Mouse (Mus musculus): ENCODE measurements around the gene Trim8. TPM values are rescaled to one million over a fixed set of nuclear protein-coding genes. Genes with fewer than 3 reads are reported as not detected.

Gene Trim8
- polyA plus RNA-seq, 1 experiment from 2014 or later, result 31.0 TPM

DNA sequence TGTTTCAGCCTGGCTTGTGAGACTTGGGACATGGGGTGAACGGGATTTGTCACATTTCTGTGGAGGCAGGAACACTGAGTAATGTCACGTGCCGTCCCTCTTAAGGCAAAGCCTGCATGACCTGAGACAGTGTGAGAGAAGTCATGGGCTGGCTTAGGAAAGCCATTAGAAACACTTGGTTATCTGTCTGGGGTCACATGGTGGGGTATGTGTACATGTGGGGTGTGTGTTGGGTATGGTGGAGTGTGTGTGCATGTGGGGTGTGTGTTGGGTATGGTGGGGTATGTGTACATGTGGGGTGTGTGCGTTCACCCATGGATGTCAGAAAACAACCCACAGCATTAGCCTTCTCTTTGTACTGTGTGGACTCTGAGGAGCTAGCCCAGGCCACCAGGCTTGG, 48.9 kb downstream of the Trim8 start:
- peaks cover 37% of the 10 kb centered on the region for H3K36me3 ChIP-seq (ENCODE audit: insufficient read depth)
- H3K9me3 ChIP-seq (ENCODE audit: low read depth, low read length), result no peaks in the 10 kb centered on the region
- DNase-seq (no peak), ATAC-seq (ENCODE audit: insufficient read depth) (no peak)
- H3K27me3 ChIP-seq (ENCODE audit: insufficient read depth, low read length), result no peaks in the 10 kb centered on the region
- H3K4me3 ChIP-seq (ENCODE audit: low read depth, low read length), result no peak overlapping the region
- H3K4me2 ChIP-seq, result no peak overlapping the region
- TF ChIP-seq CTCF (IDR thresholded peaks at IDR 0.05; ENCODE audit: low read depth), result no peak
- peaks cover 7% of the 10 kb centered on the region; the same call in 1 of the 2 replicates for H3K4me1 ChIP-seq (ENCODE audit: insufficient read depth)
- WGBS, result 88% methylated on average over 4 of the region's 4 CpGs
- no peak overlapping the region for H3K9ac ChIP-seq
- no peak overlapping the region for H3K27ac ChIP-seq (ENCODE audit: low read depth)

DNA sequence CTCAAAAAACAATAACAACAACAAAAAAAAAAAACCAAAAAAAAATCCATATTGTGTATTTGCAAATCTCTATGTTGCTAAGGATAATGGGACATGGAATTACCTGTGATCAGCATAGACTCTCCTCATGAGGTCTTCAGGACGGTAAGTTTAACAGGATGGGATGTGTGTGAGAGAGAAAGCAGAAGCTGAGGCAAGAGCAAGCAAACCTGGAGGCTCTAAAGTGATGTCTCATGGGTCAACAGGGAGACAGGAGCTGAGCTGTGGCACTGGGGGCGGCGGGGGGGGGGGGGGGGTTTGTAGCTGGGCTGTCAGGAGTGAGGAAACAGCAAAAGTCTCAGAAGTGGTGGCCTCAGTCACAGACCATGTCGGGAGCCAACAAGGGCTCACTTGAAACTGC, 51.0 kb downstream of the Trim8 start:
- Histone ChIP-seq H3K4me2 (no peak overlapping the region), H3K9me3 (ENCODE audit: low read depth, low read length) (no peaks in the 10 kb centered on the region), H3K27ac (ENCODE audit: low read depth) (no peak overlapping the region), H3K4me3 (ENCODE audit: low read depth, low read length) (no peak overlapping the region), H3K36me3 (ENCODE audit: insufficient read depth) (peaks cover 54% of the 10 kb centered on the region), H3K9ac (no peak overlapping the region), H3K4me1 (ENCODE audit: insufficient read depth) (peaks cover 7% of the 10 kb centered on the region; the same call in 1 of the 2 replicates), H3K27me3 (ENCODE audit: insufficient read depth, low read length) (no peaks in the 10 kb centered on the region)
- TF ChIP-seq CTCF (IDR thresholded peaks at IDR 0.05; ENCODE audit: low read depth), result no peak
- DNase-seq (no peak), ATAC-seq (ENCODE audit: insufficient read depth) (no peak)
- 74% methylated on average over 3 of the region's 4 CpGs for WGBS

DNA sequence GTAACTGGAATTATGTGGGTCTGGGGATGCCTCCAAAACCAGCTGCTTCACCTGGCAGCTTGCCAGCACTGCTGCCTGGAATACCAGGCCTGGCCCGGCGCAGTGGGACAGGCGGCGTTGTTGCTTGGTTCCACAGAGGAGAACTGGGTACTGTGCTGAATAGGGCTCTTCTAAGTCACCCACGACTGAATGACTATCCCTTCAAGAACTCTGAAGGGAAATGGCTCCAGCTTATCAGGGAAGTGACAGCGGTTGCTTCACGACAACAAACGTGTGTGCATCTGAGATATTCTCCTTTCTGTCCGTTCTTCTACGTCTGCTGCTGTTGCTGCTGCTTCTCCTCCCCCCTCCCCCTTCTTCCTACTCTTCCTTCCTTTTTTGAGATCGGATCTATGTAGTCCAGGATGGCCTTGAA, 52.0 kb downstream of the Trim8 start:
- H3K9ac ChIP-seq, result no peak overlapping the region
- WGBS, result 36% methylated on average over 11 of the region's 11 CpGs
- H3K4me3 ChIP-seq (ENCODE audit: low read depth, low read length), result no peak overlapping the region
- H3K27ac ChIP-seq (ENCODE audit: low read depth), result no peak overlapping the region
- peaks cover 7% of the 10 kb centered on the region; the same call in 1 of the 2 replicates for H3K4me1 ChIP-seq (ENCODE audit: insufficient read depth)
- ATAC-seq (ENCODE audit: insufficient read depth) (peak; percentile 75), DNase-seq (peak; percentile 88)
- H3K27me3 ChIP-seq (ENCODE audit: insufficient read depth, low read length), result no peaks in the 10 kb centered on the region
- peaks cover 61% of the 10 kb centered on the region for H3K36me3 ChIP-seq (ENCODE audit: insufficient read depth)
- no peaks in the 10 kb centered on the region for H3K9me3 ChIP-seq (ENCODE audit: low read depth, low read length)
- TF ChIP-seq CTCF (IDR thresholded peaks at IDR 0.05; ENCODE audit: low read depth), result no peak
- 0 out of 2 replicates have a peak overlapping the region, but pooled peaks have one; percentile 23 for H3K4me2 ChIP-seq

DNA sequence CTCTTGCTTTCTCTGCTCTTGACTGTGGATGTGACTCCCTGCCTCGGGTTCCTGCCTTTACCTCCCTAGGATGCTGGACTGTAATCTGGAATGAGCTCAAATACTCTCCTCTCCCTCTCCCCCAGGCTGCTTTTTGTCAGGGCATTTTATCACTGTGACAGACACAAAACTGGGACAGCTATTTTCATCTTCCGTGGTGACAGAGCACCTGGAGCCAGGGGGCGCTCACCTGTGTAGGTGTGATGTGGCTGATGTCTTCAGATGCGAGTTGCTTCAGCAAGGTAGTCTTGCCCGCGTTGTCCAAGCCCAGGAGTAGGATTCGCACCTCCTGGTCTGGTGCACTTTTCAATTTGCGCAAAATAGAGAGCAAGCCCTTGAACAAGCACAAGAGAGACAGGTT, 56.5 kb downstream of the Trim8 start:
- no peaks in the 10 kb centered on the region for H3K27me3 ChIP-seq (ENCODE audit: insufficient read depth, low read length)
- H3K4me1 ChIP-seq (ENCODE audit: insufficient read depth), result peaks cover 7% of the 10 kb centered on the region; the same call in 1 of the 2 replicates
- peaks cover 35% of the 10 kb centered on the region for H3K36me3 ChIP-seq (ENCODE audit: insufficient read depth)
- no peak overlapping the region for H3K9ac ChIP-seq
- DNase-seq (no peak), ATAC-seq (ENCODE audit: insufficient read depth) (no peak)
- H3K4me2 ChIP-seq, result no peak overlapping the region
- H3K9me3 ChIP-seq (ENCODE audit: low read depth, low read length), result no peaks in the 10 kb centered on the region
- no peak overlapping the region for H3K4me3 ChIP-seq (ENCODE audit: low read depth, low read length)
- whole genome bisulfite sequencing, result 73% methylated on average over 8 of the region's 8 CpGs
- H3K27ac ChIP-seq (ENCODE audit: low read depth), result no peak overlapping the region
- TF ChIP-seq CTCF (IDR thresholded peaks at IDR 0.05; ENCODE audit: low read depth), result no peak

DNA sequence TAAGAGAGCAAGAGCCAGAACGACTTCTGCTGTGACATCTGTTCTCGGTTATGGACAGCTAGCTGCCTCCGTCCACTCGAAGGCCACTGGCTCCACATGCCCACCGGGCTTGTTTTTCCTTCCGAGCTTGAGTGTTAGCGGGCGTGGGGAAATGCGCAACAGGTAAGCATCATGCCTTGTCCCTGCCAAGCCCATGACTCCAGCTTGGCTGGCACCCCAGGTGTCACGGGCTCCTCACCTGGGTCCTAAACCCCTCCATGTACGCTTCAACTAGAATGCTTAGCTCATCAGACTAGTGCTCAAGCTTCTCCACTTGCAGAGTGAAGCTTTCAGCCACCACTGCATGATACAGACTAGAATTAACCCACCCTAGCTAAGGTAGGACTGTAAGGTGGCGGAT, 57.1 kb downstream of the Trim8 start:
- no peak for DNase-seq
- Histone ChIP-seq H3K4me2 (no peak overlapping the region), H3K4me3 (ENCODE audit: low read depth, low read length) (no peak overlapping the region), H3K27me3 (ENCODE audit: insufficient read depth, low read length) (no peaks in the 10 kb centered on the region), H3K9me3 (ENCODE audit: low read depth, low read length) (no peaks in the 10 kb centered on the region), H3K36me3 (ENCODE audit: insufficient read depth) (peaks cover 35% of the 10 kb centered on the region), H3K27ac (ENCODE audit: low read depth) (no peak overlapping the region), H3K4me1 (ENCODE audit: insufficient read depth) (peaks cover 2% of the 10 kb centered on the region; the same call in 1 of the 2 replicates), H3K9ac (no peak overlapping the region)
- ATAC-seq (ENCODE audit: insufficient read depth), result no peak
- TF ChIP-seq CTCF (IDR thresholded peaks at IDR 0.05; ENCODE audit: low read depth), result no peak
- 65% methylated on average over 12 of the region's 12 CpGs for WGBS

DNA sequence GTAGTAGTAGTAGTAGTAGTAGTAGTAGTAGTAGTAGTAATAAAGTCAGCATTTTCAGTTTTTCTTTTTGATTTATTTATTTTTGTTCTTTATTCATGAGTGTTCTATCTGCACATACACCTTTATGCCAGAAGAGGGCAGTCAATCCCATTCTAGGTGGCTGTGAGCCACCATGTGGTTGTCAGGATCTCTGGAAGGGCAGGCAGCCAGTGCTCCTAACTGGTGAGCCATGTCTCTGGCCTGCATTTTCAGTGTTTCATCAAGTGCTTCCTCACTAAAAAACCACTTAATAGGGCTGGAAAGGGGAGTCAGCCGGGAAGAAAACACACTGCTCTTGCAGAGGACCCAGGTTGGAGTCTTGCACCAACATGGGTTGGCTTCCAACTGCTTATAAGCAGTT, 60.6 kb downstream of the Trim8 start:
- 23% methylated on average over 1 of the region's 1 CpGs for WGBS
- Histone ChIP-seq H3K27ac (ENCODE audit: low read depth) (no peak overlapping the region), H3K27me3 (ENCODE audit: insufficient read depth, low read length) (no peaks in the 10 kb centered on the region), H3K4me1 (ENCODE audit: insufficient read depth) (no peaks in the 10 kb centered on the region), H3K9ac (no peak overlapping the region), H3K36me3 (ENCODE audit: insufficient read depth) (peaks cover 11% of the 10 kb centered on the region), H3K4me3 (ENCODE audit: low read depth, low read length) (no peak overlapping the region), H3K9me3 (ENCODE audit: low read depth, low read length) (no peaks in the 10 kb centered on the region), H3K4me2 (no peak overlapping the region)
- ATAC-seq (ENCODE audit: insufficient read depth) (no peak), DNase-seq (peak; percentile 88)
- TF ChIP-seq CTCF (IDR thresholded peaks at IDR 0.05; ENCODE audit: low read depth), result peak; percentile 80

DNA sequence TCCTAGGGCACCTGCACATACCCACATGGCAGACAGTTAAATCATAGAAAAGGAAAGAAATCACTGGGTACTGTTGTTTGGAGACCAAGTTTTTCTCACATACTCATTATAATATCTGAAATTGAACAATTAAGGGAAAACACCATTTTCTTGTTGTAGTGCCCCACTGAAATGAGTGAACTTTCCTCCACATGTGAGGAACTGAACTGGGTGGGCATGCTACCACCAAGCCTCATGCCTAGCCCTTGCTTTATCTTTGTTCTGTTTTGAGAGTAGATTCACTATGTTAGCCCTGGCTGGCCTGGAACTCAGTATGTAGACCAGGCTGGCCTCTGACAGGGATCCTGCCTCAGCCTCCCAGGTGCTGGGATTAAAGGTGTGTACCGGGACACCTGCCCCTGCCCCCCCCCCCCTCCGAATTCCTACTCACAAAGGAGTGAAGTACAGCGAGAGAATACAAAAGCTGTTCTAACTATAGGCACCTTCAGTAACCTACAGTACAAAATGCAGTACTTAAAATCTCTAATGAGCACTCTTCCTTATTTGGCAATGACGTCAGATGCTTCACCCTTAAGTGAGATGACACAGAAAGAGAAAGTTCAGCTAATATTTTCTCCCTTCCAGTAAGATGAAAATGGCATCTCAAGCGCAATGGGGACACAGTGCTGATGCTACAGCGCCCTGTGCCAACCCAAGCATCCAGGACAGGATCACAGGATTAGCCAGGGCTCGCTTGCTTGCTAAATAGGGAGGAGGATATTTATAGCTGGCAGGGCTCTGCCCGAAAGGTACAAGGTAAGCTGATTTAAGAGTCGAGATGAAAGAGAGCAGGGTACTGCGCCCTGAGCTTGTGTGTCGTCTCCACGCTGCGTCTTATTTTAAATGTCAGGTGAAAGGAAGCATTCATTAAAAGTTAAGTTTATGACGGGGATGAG, 61.3 kb downstream of the Trim8 start:
- 87% methylated on average over 14 of the region's 14 CpGs for WGBS
- no peak overlapping the region for H3K4me3 ChIP-seq (ENCODE audit: low read depth, low read length)
- no peak overlapping the region for H3K27ac ChIP-seq (ENCODE audit: low read depth)
- no peak for TF ChIP-seq CTCF (IDR thresholded peaks at IDR 0.05; ENCODE audit: low read depth)
- no peaks in the 10 kb centered on the region for H3K9me3 ChIP-seq (ENCODE audit: low read depth, low read length)
- peaks cover 4% of the 10 kb centered on the region for H3K36me3 ChIP-seq (ENCODE audit: insufficient read depth)
- no peak for ATAC-seq (ENCODE audit: insufficient read depth)
- no peak overlapping the region for H3K4me2 ChIP-seq
- DNase-seq, result no peak
- no peaks in the 10 kb centered on the region for H3K27me3 ChIP-seq (ENCODE audit: insufficient read depth, low read length)
- no peaks in the 10 kb centered on the region for H3K4me1 ChIP-seq (ENCODE audit: insufficient read depth)
- H3K9ac ChIP-seq, result no peak overlapping the region

Measured in lung, embryonic 14.5 days (tissue).